Mouse (Mus musculus) adrenal gland, postnatal 25 days (tissue): ENCODE data around the gene Tanc2. TPM values are rescaled to one million over a fixed set of nuclear protein-coding genes. Genes with fewer than 3 reads are reported as not detected.

Experiments
- DNase-seq: peaks from one replicate; pipeline ENCODE4 v3.0.0; 2021; ENCODE audit warnings: mixed read lengths
- total RNA-seq: library from RNA; stranded (reverse); gene quantifications from 2 replicates; pipeline ENCODE4 v1.2.3, GENCODE M21; 2021

The Tanc2 gene
- total RNA-seq, 1 experiment from 2014 or later = 22.7 TPM

DNA sequence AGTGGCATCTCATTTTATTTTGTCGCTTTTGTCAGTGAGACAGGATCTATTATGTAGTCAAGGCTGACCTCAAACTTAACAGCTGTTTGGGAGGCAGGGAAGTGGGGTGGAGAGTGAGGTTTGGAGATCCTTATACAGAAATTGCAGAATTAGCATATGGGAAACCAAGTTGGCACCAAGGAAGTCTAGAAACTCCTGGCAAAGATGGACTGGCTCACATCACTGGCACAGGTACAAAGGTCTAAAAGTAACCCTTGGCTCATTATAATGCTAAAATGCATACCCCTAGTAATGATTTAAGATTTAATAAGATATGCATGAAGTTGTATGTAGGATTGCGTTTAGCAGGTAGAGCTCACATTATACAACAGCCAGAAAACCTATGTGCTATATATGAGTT, 58.2 kb downstream of the Tanc2 start:
- DNase-seq = no peak

DNA sequence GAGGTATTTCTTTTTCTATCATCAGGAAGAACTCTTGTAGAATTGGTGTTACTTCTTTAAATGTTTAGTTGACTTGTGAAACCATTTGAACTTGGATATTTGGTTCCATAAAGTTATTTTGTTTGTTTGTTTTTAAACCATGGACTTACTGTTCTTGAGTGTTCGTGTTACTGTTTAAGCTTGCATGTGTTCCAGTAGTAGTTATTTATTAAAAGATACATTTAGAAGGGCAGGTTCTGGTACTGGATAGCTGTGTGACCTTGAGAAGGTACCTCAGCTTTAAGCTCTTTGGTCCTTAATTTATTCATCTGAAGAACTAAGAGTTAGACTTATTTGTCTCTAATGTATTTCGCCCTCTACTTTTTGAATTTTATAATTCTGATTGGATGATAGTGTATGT, 64.8 kb downstream of the Tanc2 start:
- DNase-seq = no peak

DNA sequence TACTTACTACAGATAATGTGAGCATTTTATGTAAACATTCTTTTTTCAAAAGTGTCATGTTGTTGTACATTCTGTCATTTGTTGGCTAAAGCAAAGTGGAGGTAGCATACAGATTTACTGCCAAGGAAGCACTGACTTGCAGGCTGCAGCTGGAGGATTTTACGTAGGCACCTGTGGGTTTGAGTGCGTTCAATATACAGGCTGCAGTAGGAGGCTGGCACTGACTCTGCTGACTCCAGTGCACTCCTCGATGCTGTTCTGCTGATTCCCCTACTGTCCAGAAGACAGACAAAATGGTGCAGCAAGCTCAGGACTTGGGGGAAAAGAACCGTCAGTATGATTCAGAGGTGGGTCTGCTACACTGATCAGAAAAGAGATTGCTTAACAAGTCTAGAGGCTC, 65.5 kb downstream of the Tanc2 start:
- DNase-seq = no peak

DNA sequence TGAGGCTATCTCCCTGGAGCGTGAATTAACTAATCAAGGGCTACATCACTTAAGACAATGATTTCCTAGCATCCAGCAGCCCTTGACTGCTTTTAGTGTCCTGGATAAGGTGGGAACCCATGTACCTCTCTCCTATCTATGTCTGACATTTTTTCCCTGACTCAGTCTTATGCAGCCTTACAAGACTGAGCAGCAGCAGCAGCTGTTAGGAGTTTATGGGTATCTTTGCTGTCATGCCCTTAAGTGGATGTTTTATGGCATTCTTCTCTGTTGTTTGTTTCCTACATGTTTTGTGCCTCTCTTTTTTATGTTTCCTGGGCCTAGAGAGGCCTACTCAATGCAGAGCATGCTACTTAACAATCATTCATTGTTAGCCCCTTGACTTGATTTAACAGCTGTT, 78.1 kb downstream of the Tanc2 start:
- DNase-seq = no peak

DNA sequence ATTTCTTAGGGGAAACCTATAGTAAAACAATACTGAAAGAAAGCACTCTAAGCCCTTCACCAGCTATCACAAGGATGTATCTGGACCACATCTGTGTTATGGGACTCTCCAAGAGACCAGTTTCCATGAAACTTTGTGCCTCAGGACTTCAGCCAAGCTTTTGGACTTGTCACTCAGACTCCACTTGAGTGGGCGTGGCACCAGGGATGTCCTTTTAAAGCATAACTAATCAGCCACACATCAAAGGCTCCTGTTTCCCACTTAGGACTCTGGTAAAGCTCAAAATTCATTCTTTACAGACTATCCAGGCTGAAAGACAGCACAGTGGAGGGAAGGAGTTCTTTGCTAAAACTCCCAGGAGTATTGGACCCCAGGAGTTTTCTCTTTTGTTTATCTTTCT, 89.2 kb downstream of the Tanc2 start:
- no peak for DNase-seq

DNA sequence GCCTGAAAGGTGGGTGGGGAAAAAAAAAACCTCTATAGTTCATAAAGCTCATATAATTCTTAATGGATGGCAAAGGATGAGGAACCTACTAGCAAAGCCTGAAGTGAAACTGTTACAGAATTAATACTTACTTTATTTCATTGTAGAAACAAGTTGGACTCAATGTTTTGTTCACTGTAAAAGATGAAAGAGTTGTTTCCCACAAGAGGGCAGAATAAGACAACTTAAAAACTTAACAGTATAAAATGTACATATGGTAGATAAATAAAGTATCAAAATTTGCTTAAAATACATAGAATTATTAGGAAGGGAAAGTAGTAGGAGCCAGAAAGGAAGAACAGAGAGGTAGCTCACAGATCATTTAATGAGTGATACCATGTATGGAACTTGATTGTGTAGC, 95.0 kb downstream of the Tanc2 start:
- no peak for DNase-seq

DNA sequence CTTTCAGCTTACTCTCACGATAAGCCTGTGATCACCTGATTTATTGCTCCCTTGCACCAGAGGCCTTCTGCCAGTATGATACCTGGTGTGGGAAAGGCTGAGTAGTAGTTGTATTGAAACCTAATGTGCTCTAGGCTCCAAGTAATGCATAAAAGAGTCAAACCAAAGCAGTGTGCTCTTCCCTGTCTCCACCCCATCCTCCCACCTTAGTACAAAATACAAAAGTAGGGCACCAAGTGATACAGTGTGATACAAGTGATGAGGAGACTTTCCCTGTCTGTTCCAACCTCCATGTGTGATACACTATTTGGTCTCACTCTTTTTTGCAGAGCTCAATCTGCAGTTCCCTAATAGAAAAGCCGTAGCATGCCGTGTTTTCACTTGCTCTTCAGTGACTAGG, 110.7 kb downstream of the Tanc2 start:
- no peak for DNase-seq

DNA sequence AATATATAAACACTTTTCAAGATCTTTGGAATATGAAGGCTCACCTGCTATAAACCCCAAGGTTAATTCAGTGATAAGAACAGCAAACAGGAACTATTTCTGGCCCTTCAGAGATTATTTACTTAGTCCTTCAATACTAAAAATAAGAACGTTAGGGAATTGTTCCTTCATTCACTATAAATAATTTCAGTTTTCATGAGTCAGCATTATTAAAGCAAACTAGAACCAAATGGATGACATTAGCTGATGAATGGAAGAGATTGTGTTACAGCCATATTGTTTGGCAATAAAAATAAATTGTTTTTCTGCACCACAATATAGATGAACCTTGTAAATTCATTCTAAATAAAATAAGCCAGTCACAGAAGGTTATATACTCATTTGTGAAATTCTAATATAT, 129.9 kb downstream of the Tanc2 start:
- no peak for DNase-seq

DNA sequence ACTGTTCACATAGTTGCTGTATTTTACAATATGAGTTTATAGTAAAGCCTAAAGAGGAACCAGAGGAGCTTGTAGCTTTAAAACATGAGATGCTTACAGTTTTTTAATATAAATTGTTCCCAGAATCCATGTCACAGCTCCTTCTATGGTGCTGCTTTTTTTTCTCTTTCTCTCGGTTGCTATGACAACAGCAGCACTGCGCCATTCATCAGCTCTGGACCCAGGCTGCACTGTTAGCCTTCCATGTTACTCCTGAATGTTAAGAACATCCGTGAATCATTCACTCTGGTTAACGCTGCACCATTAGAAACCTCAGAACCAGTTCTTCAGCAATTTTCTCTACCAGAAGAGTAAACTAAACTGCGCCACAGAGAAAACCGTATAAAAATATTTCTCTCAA, 141.8 kb downstream of the Tanc2 start:
- DNase-seq = no peak

DNA sequence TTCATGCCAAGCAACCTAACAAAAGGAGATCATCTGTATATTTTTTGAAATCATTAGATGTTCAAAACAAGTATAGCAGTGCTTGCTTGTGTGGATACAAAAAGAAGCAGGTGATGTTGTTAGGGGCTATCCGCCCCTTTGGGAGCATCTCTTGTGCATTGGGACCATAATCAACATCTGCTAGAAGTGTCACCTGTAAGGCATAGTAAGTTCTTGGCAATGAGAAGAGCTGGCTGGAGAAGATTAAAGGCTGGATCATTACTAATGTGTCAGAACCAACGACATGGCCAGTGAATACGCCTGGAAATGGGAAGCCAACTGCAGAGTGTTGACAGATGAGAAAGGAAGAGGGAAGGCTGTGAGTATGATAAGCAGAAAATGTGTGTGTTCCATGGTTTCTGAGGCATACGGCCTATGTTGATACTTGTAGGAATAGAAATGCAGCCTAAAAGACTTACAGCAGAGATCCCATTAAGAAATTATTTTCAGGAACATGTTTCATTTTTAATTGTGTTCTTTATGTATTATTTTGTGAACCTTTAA, 142.3 kb downstream of the Tanc2 start:
- DNase-seq = no peak

DNA sequence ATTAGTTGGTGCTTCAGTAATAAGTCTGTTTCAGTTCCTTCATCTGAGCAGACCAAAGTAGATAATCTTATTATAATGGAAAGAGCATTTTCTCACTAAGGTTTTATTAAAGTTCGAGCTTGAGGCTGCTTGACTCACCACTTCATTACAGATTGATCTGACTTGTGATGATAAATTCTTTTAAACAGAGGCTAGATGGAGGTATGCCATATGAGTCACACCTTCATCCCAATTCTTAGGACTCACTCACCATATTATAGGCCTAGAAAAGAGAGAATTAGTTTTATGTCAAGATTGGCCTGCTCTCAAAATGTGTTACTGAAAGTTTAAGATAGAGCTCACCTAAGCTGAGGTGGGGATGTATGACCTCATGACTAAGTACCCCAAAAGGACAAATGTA, 153.4 kb downstream of the Tanc2 start:
- no peak for DNase-seq

DNA sequence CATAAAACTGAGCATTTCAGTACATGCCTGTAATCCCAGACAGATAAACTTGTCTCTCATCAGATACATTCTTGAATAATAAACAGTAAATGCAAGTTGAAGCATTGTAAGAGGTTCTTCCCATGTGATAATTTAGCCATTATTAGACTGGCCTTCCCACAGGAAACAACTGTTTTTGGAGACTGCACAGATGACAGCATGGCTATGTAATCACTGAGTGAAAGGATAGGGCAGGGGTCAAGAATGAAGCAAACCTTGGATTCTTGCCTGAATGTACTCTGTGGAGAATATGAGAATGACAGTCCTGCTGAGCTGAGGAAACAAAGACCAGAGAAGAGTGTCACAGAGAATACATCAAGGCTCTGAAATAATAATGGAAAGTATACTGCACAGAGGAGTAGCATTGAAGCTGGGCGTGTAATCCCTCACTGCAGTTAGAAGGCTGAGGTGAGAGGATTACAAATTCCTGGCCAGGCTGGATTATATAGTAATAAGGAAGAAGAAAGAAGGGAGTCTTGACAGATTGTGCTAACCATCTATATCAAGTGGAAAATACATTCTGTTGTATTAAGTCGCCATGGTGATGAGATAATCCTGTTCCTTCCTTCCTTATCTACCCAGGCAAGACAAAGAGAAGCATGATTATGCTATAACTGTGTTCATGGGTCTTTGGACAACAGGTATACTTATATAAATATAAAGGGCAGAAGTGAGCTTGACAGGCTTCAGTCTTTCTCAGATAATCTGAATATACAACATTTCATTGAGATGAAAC, 159.7 kb downstream of the Tanc2 start:
- DNase-seq = no peak

DNA sequence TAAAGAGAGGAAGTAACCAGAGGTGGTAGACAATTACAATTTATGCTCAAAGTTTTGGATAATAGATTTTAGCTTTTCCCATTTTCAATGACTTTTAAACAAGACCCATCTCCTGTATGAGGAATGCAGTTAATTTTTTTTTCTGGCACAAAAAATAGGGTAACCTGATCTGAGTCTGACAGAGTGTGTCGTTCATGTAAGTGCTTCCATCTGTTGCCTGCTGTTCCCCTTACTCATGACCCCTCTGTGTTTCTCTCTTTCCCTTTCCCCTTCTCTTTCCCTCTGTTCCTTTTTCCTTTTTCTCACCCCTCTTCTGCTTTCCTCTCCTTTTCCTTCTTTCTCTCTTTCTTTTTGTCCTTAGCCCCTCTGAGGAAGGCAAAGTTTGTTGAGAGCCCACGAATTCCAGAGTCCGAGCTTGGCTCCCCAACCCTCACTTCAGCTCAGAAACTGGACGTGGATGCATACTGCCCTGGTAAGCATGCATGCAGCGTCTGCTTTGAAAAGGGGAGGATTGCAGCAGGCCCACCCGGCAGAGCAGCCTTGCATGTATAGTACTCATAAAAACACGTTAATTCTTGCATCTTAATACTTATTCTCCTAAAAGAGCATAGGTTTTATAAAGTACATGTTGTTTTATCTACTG, 168.9 kb downstream of the Tanc2 start:
- DNase-seq = no peak

DNA sequence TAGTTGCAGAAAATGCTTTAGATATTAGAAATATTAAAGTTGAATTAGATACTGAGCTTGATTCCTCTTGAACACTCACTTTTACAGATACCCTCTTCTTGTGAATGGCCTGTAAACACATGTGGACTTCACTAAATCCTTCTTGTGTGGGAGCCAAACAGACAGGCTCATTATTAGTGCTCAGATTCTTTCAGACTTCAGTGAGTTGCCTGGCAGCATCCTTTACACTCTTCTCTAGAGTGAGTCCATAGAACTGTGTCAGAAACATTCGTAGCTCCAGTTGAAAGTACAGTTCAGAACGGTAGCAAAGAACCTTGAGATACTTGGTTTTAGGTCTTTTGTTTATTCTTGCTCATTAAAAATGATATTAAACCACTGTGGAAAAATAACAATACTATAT, 169.6 kb downstream of the Tanc2 start:
- no peak for DNase-seq

DNA sequence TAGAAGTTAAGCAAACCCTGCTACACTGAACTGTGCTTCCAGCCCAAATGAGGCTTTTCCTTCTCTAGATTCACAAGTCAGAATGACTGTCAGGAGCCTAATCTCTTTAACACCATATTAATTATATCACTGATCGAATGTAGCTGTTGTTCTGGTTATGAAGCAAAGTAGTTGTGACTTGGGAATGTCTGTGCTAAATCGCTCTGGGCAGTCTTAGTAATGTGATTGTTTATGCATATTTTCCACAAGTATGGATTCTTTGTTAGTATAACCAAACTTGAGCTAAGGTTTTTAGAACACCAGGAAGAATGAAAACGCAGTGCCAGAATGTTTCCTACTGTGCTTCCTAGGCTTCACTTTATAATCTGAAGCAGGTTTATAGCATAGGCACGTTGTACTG, 170.6 kb downstream of the Tanc2 start:
- DNase-seq = no peak

DNA sequence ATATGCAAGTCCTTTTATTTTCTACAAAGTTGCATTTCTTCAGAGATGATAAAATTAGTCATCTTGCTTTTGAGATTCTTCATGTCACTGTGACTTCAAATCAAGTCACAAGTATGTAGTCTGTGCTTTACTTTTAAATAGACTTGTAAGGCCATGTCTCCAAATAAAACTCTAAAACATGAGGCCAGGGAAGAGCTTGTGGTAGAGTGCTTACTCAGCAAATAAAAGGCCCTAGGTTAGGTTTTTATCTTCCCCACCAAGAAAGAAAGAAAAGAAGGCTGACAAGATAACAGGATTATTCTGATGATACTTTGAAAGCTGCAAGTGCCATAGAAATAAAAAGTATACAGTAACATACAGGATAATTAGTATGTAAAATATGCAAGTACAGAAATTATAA, 188.0 kb downstream of the Tanc2 start:
- DNase-seq = no peak

DNA sequence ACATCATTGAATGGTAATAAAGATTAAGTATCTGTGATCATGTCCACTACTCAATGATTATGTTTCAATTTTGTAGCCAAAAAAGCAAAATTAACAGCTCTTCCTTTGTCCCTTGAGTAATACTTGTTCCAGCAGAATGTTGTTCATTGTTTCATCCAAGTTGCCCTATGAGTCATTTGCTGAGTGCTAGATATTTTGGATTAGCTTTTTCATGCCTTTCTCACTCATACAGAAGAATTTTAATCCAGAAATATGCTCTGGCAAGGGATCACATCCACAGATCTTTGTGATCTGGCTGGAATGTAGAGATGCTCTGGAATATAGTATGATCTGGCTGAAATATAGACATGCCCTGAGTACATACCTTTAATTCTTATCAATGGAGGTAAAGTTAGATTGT, 202.7 kb downstream of the Tanc2 start:
- DNase-seq = no peak

DNA sequence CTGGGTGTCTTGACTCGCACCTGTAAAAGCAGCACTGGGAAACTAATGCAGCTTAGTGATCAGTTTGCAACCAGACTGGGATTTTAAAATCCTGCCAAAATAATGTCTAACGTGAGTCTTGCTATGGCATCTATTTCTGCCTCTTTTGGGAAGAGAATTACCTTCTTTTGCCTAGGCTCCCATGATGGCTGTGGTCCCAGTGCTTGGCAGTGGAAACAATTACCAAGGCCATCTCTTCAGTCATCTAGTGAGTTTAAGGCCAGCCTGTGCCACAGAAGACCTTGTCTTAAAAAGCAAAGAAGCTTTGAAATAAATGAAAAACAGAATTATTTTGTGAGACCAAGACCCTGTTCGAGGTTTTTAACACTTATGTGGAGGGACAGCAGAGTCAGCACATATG, 213.9 kb downstream of the Tanc2 start:
- peak; percentile 41 for DNase-seq

DNA sequence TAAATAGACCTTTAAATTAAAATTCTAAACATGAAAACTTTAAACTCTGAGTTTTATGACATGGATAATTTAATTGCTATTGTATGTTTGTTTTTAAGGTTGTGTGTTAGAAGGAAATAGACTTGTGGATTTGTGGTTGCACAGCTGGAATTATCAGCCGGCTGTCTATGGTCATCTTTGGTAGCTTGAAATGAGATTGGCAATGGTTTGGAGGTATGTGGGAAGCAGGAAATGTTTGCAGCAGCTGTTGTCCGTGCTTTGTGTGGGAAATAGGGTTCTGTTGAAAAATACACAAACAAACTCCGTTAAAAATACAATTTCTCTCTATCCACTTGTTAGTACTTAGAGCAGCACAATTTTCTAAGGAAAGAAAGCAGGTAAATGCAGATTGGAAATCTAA, 215.0 kb downstream of the Tanc2 start:
- no peak for DNase-seq

DNA sequence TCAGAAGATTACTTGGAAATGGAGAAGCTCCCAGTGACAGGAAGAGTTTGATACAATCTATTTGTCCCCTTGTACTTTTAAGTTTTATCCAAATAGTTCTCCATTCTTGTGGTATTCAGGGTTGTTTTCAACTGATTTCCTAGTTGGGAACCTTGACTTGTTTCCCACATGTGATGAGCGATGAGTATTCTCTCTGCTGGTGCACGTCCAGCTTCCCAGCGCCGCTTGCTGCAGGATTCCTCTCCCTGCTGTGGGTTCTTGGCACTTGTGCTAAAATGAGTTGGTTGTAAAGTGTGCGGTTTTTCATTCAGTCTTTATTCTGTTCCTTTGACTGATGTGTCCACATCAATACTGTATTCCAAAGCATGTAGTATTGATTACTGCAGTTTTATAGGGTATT, 217.3 kb downstream of the Tanc2 start:
- peak; percentile 18 for DNase-seq

DNA sequence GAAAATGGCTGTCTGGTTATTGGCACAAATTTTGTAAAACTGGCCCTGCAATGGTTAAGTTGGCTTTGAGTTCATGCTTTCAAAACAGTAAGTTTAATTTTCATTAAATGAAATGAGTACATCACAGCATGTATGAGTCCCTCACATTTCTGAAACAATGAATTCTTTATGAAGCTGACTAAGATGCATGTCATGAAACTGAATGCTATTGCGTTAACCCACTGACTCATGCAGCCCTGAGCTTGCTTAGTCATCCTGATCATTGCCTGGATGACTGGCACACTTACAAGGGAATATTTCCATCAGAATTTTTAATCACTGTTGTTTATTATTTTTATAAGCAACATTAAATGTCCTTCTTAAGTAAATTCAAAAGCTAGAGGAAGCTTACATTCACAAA, 233.5 kb downstream of the Tanc2 start:
- no peak for DNase-seq

DNA sequence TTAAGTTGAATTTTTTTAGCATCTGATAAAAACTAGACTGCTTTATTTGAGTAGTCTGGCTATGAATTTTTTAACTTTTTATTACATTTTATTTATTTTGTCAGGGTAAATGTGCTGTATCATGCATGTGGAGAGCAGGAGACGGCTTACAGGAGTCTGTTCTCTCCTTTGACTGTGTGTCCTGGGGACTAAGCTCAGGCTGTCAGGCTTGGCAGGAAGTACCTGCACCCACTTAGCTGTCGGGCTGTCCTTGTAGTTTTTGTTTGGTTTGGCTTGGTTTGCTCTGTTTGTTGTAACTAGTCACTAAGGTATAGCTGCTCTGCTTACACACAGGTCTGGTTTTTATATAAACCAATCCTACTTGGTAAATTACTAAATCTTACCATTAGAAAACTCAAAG, 234.0 kb downstream of the Tanc2 start:
- no peak for DNase-seq

DNA sequence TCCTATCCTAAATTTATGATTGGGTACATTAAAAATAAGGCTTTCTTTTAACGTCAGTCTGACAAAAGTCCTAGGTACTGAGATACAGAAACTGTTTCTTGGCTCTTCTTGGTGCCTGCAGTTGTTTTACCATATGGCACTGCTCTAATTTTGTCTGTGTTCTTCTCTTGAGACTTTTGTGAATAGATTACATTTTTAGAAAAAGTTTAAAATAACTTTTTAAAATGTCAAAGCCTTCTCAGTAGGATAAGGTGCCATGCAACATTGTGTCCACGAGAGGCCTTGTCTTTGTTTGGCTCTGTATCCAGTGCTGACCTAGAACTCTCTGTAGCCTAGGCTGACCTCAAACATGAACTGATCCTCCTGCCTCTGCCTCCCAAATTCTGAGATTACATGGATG, 238.4 kb downstream of the Tanc2 start:
- DNase-seq = no peak

DNA sequence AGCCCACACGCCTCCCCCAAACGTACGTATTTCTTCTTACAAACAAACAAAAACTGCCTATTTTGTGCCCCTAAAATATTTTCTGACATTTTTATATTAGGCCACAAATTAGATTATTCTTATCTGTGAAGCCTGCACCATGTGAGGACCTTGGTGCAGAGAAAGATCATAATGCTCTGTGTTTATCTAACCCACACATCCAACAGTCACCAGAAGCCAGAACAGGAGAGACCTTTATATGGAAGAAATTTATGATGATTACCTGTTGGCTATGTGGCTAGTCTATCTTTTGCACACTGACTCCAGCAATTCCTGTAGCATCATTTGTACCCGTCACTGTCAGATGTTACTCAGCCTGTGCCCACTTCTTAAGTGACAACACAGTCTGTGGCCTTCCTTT, 245.4 kb downstream of the Tanc2 start:
- DNase-seq = no peak
